Mouse (Mus musculus): ENCODE data around the gene Krtap31-2.

Gene Krtap31-2

GRCm38 (mm10) chr11:99935991-99936390 lies at the start of gene Krtap31-2:
Gene Krtap31-2, plus strand, starts transcription at chr11:99936291.
- no peak for DNase-seq (ENCODE audit: low spot score in 2 of 2)

GRCm38 (mm10) chr11:99907620-99908019 lies 28.5 kb upstream of the Krtap31-2 start, which contains the start of gene Krtap31-1:
Gene Krtap31-1, plus strand, starts transcription at chr11:99907920.
- DNase-seq (ENCODE audit: low spot score in 2 of 2): no peak

GRCm38 (mm10) chr11:99914451-99914850 lies 21.6 kb upstream of the Krtap31-2 start, which contains the start of gene Gm11565:
Gene Gm11565, plus strand, starts transcription at chr11:99914751.
- DNase-seq (ENCODE audit: low spot score in 2 of 2): no peak

GRCm38 (mm10) chr11:99937751-99938264 lies 1.7 kb downstream of the Krtap31-2 start:
- no peak for DNase-seq (ENCODE audit: low spot score in 2 of 2)

GRCm38 (mm10) chr11:99948175-99948574 lies 12.1 kb downstream of the Krtap31-2 start, which contains the start of gene Krtap9-5:
Gene Krtap9-5, plus strand, starts transcription at chr11:99948475.
- no peak for DNase-seq (ENCODE audit: low spot score in 2 of 2)

GRCm38 (mm10) chr11:99964213-99964612 lies 28.1 kb downstream of the Krtap31-2 start:
- no peak for DNase-seq (ENCODE audit: low spot score in 2 of 2)

- DNase-seq (ENCODE audit: low spot score in 2 of 2): no peak
These were observed 29.9 kb downstream of the Krtap31-2 start for GRCm38 (mm10) chr11:99965961-99966360.

GRCm38 (mm10) chr11:99978953-99979352 lies 42.9 kb downstream of the Krtap31-2 start, which contains the start of gene Krtap29-1:
Gene Krtap29-1, minus strand, starts transcription at chr11:99979053.
- no peak for DNase-seq (ENCODE audit: low spot score in 2 of 2)

GRCm38 (mm10) chr11:99982731-99983130 lies 46.6 kb downstream of the Krtap31-2 start:
- DNase-seq (ENCODE audit: low spot score in 2 of 2): no peak

GRCm38 (mm10) chr11:99983442-99983841 lies 47.4 kb downstream of the Krtap31-2 start:
- no peak for DNase-seq (ENCODE audit: low spot score in 2 of 2)

- peak; percentile 43 to 67 for DNase-seq (ENCODE audit: low spot score in 2 of 2)
These were observed 49.4 kb downstream of the Krtap31-2 start for GRCm38 (mm10) chr11:99985291-99986092.

GRCm38 (mm10) chr11:99986180-99986647 lies 50.1 kb downstream of the Krtap31-2 start, which contains the start of gene Krtap16-1:
Gene Krtap16-1, minus strand, starts transcription at chr11:99986597.
- no peak for DNase-seq (ENCODE audit: low spot score in 2 of 2)
